Mouse (Mus musculus): ENCODE measurements at regions not wholly inside any gene's neighbourhood (a gene's known extent, or its start where the extent isn't known, plus 50 kb on each side); places are given as distances from the start of the nearest gene placed in this dataset.
"Not testable (repeated sequence)": the region's sequence is repeated elsewhere in the genome, so short reads cannot be mapped to it uniquely, and the experiment has no call there.

- peak in 1 of 2 experiments; percentile 15 for DNase-seq
These were observed 52.3 kb upstream of the Gm10985 start for GRCm38 (mm10) chr3:53792541-53792940.

GRCm38 (mm10) chr3:53789706-53790105 is 55.2 kb upstream of the Gm10985 start:
- peak; percentile 8 to 25 for DNase-seq

- DNase-seq: peak in 1 of 2 experiments; percentile 2
These were observed 59.7 kb upstream of the Gm10985 start for GRCm38 (mm10) chr3:53785201-53785600.

- no peak for DNase-seq
These were observed 68.2 kb upstream of the Gm10985 start for GRCm38 (mm10) chr3:53776668-53777067.

GRCm38 (mm10) chr3:53767601-53768000 is 77.3 kb upstream of the Gm10985 start:
- no peak for DNase-seq

GRCm38 (mm10) chr3:53763981-53764380 is 80.9 kb upstream of the Gm10985 start:
- no peak for DNase-seq

GRCm38 (mm10) chr3:53761514-53762075 is 83.3 kb upstream of the Gm10985 start:
- no peak for DNase-seq

GRCm38 (mm10) chr3:53756115-53756853 is 88.6 kb upstream of the Gm10985 start:
- no peak for DNase-seq

GRCm38 (mm10) chr3:53737161-53737560 is 80.0 kb upstream of the Frem2 start:
- no peak for DNase-seq

GRCm38 (mm10) chr3:53735607-53736006 is 78.5 kb upstream of the Frem2 start:
- DNase-seq: not testable (repeated sequence)

GRCm38 (mm10) chr3:53735147-53735546 is 78.0 kb upstream of the Frem2 start:
- DNase-seq: peak; percentile 11 to 46

GRCm38 (mm10) chr3:53730440-53730839 is 73.3 kb upstream of the Frem2 start:
- DNase-seq: peak; percentile 18 to 38

GRCm38 (mm10) chr3:53729810-53730209 is 72.7 kb upstream of the Frem2 start:
- DNase-seq: peak; percentile 10 to 62

- no peak for DNase-seq
These were observed 72.0 kb upstream of the Frem2 start for GRCm38 (mm10) chr3:53729131-53729530.

- DNase-seq: no peak
These were observed 70.6 kb upstream of the Frem2 start for GRCm38 (mm10) chr3:53727737-53728136.

- peak in 1 of 2 experiments; percentile 13 for DNase-seq
These were observed 49.9 kb upstream of the Frem2 start for GRCm38 (mm10) chr3:53707101-53707500.

Data from heart, adult 18-20 months (tissue).